Comparison of ENCODE assay signal across 8 mouse cellular contexts in the genomic region with DNA sequence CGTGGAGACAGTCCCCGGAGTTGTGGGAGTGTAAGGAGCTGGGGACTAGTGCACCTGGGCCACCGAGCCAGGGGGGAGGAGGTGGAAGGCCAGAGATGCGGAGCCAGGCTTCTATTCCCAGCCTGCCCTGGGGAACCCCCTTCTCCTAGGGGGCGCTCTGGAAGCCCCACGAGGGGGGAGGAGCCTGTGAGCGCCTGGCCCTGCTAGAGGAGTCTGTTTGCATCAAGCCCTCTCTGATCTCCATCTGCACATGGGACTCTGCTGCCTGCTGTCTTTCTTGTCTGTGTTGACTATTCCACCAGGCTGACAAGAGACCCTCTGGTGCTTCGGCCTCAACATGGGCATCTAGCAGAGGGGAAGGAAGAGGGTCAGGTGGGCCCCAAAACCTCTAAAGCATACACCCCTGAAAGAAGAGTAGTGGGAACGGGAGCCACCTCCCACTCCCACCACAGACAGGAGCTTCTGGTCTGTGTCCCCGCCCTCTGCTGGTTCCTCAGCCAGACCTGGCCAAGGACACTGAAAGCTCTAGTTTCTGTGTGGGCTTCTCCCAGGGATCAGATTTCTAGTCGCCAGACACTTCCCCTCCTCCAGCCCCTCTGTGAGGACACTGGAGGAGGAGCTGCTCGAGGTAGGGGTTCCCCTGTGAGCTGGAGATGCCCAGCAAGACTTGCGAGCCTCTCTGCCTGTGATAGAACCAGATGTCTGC. TPM values are rescaled to one million over a fixed set of nuclear protein-coding genes. Genes with fewer than 3 reads are reported as not detected.
A peak's percentile ranks its signal among the peaks of the same experiment; 100 is the strongest.
DNase-seq lines count a peak whose midpoint lies in the region; ATAC-seq and TF ChIP-seq lines count a peak whose summit lies in the region.

No protein-coding gene starts in this region.

- no peak for TF ChIP-seq EP300 in CH12.LX (IDR thresholded peaks at IDR 0.05; ENCODE audit: low read length)

- dilution Hi-C loops in CH12.LX (cut with MboI; ENCODE audit: extremely low pct_ligation_motif_present, extremely low pct_unique_long_range_greater_than_20kb, low sequenced_read_pairs): no loop called here

- 11% methylated on average over 11 of the region's 13 CpGs for WGBS in hindbrain, embryonic 13.5 days

- no peak overlapping the region for H3K9ac ChIP-seq in CH12.LX (ENCODE audit: insufficient read depth, low read depth)
- peak overlapping the region; percentile 99 for H3K9ac ChIP-seq in hindbrain, embryonic 13.5 days

- peaks cover 0 to 26% of the 10 kb centered on the region in 2 experiments for H3K36me3 ChIP-seq in CH12.LX (replicated peaks in 1 of 2; ENCODE audit: control insufficient read depth in 1 of 2, insufficient read depth in 1 of 2, low read length in 1 of 2)
- 0 out of 2 replicates have a peak, but pooled peaks cover 11% of the 10 kb centered on the region for H3K36me3 ChIP-seq in hindbrain, embryonic 13.5 days

- no peak for TF ChIP-seq RAD21 in CH12.LX (IDR thresholded peaks at IDR 0.05; ENCODE audit: low read depth, low read length)

- in situ Hi-C loops in CH12.LX (cut with MboI; ENCODE audit: low pct_ligation_motif_present, low pct_unique_long_range_greater_than_20kb, low sequenced_read_pairs): no loop called here

- no peak for ATAC-seq in hindbrain, embryonic 13.5 days (ENCODE audit: low FRiP score)

- H3K9me3 ChIP-seq in CH12.LX (replicated peaks; ENCODE audit: low read length): no peaks in the 10 kb centered on the region
- H3K9me3 ChIP-seq in hindbrain, embryonic 13.5 days: no peaks in the 10 kb centered on the region

- DNase-seq in frontal cortex, postnatal 36 days (ENCODE audit: low spot score in 2 of 2): peak; percentile 46 to 52
- DNase-seq in frontal cortex, postnatal 25 days (ENCODE audit: low spot score in 2 of 2): no peak
- peak; percentile 24 for DNase-seq in CH12.LX (ENCODE audit: extremely low read depth)
- DNase-seq in cerebellum, postnatal 14 days: peak; percentile 47 to 50
- peak; percentile 77 for DNase-seq in mesoderm, embryonic 11.5 days (ENCODE audit: low read depth, low spot score)
- DNase-seq in testis, postnatal 14 days (ENCODE audit: low spot score): peak; percentile 75
- DNase-seq in layer of hippocampus, adult 9-10 months (ENCODE audit: low spot score): no peak

- peaks cover 15 to 45% of the 10 kb centered on the region in 2 experiments for H3K4me1 ChIP-seq in CH12.LX (ENCODE audit: control insufficient read depth in 1 of 2, insufficient read depth in 2 of 2)
- H3K4me1 ChIP-seq in hindbrain, embryonic 13.5 days (replicated peaks): peaks cover 72% of the 10 kb centered on the region

- H3K4me3 ChIP-seq in CH12.LX (replicated peaks in 1 of 3; ENCODE audit: low read depth in 2 of 3, low read length in 2 of 3, poor library complexity in 1 of 3): no peak overlapping the region
- H3K4me3 ChIP-seq in hindbrain, embryonic 13.5 days: peak overlapping the region; percentile 96

- H3K4me2 ChIP-seq in CH12.LX (ENCODE audit: insufficient read depth, low read depth, poor library complexity, severe bottlenecking): no peak overlapping the region
- H3K4me2 ChIP-seq in hindbrain, embryonic 13.5 days: peak overlapping the region; percentile 87

- no peak overlapping the region for H3K27ac ChIP-seq in CH12.LX (ENCODE audit: insufficient read depth, low read depth)
- peak overlapping the region; percentile 53 for H3K27ac ChIP-seq in hindbrain, embryonic 13.5 days

- TF ChIP-seq POLR2A in CH12.LX (IDR thresholded peaks at IDR 0.05; ENCODE audit: low read depth, low read length): no peak

- H3K27me3 ChIP-seq in CH12.LX (replicated peaks): no peaks in the 10 kb centered on the region
- H3K27me3 ChIP-seq in hindbrain, embryonic 13.5 days: no peaks in the 10 kb centered on the region

- H3K79me2 ChIP-seq in CH12.LX (replicated peaks; ENCODE audit: control insufficient read depth, extremely low read depth, insufficient read depth, poor library complexity, severe bottlenecking): no peaks in the 10 kb centered on the region

- TF ChIP-seq CTCF in CH12.LX (conservative IDR thresholded peaks at IDR 0.05 in 1 of 2, IDR thresholded peaks at IDR 0.05 in 1 of 2; ENCODE audit: low read depth in 2 of 2, low read length in 2 of 2): peak in 1 of 2 experiments; percentile 40; a peak in 2 of 4 replicates

TF ChIP-seq in CH12.LX, 34 proteins besides CTCF, POLR2A, EP300 and RAD21:
- TF ChIP-seq ZNF384 (IDR thresholded peaks at IDR 0.05; ENCODE audit: low read depth, low read length): no peak
- TF ChIP-seq MAZ (IDR thresholded peaks at IDR 0.05; ENCODE audit: low read depth, low read length): no peak
- no peak for TF ChIP-seq ZMIZ1 (IDR thresholded peaks at IDR 0.05; ENCODE audit: low read depth, low read length)
- TF ChIP-seq GABPA (IDR thresholded peaks at IDR 0.05; ENCODE audit: insufficient replicate concordance, low read depth, low read length): no peak
- TF ChIP-seq ZKSCAN1 (IDR thresholded peaks at IDR 0.05; ENCODE audit: borderline replicate concordance, low read depth, low read length): no peak
- TF ChIP-seq MXI1 (IDR thresholded peaks at IDR 0.05; ENCODE audit: low read depth, low read length): no peak
- no peak for TF ChIP-seq MYC (IDR thresholded peaks at IDR 0.05; ENCODE audit: low read depth, low read length)
- TF ChIP-seq CHD2 (IDR thresholded peaks at IDR 0.05; ENCODE audit: low read length): no peak
- TF ChIP-seq JUND (conservative IDR thresholded peaks at IDR 0.05; ENCODE audit: low read depth, low read length): no peak
- no peak for TF ChIP-seq ETS1 (conservative IDR thresholded peaks at IDR 0.05; ENCODE audit: low read depth, low read length)
- no peak for TF ChIP-seq BHLHE40 (IDR thresholded peaks at IDR 0.05; ENCODE audit: low read depth, low read length)
- no peak for TF ChIP-seq NELFE (IDR thresholded peaks at IDR 0.05; ENCODE audit: low read depth, low read length)
- TF ChIP-seq SMC3 (IDR thresholded peaks at IDR 0.05; ENCODE audit: low read depth, low read length): no peak
- no peak for TF ChIP-seq USF1 (IDR thresholded peaks at IDR 0.05; ENCODE audit: low read depth, low read length)
- no peak for TF ChIP-seq ZC3H11A (IDR thresholded peaks at IDR 0.05; ENCODE audit: low read depth, low read length)
- TF ChIP-seq NRF1 (IDR thresholded peaks at IDR 0.05; ENCODE audit: low read depth, low read length): no peak
- no peak for TF ChIP-seq CHD1 (IDR thresholded peaks at IDR 0.05; ENCODE audit: low read depth, low read length)
- TF ChIP-seq E2F4 (IDR thresholded peaks at IDR 0.05; ENCODE audit: insufficient replicate concordance, low read depth, low read length): no peak
- TF ChIP-seq POLR2AphosphoS2 (IDR thresholded peaks at IDR 0.05; ENCODE audit: low read depth, low read length): no peak

RNA-seq across cellular contexts. Expression of gene Adgrl1, which starts 3.2 kb away (rescaled TPM):
- total RNA-seq in CH12.LX (2012; rRNA removed): 12.5 and 14.8 TPM in 2 replicates
- total RNA-seq in CH12.LX (2014; rRNA removed): 3.5 and 4.4 TPM in 2 replicates
- polyA plus RNA-seq in CH12.LX (2012; ENCODE audit: insufficient read length, low read depth): 9.7 and 14.5 TPM in 2 replicates
- 47.9 and 49.3 TPM in 2 replicates for polyA plus RNA-seq in hindbrain, embryonic 13.5 days (2015; fragmentation: Nextera tagmentation; extraction: Ambion mirVana)

RNA-seq across cellular contexts. Expression of gene Gm10644, which starts 51.9 kb away (rescaled TPM):
- total RNA-seq in CH12.LX (2012; rRNA removed): 1.1 and 1.7 TPM in 2 replicates
- total RNA-seq in CH12.LX (2014; rRNA removed): 0.58 TPM in 2 replicates
- 0.44 and 0.72 TPM in 2 replicates for polyA plus RNA-seq in CH12.LX (2012; ENCODE audit: insufficient read length, low read depth)
- 0.76 and 0.84 TPM in 2 replicates for polyA plus RNA-seq in hindbrain, embryonic 13.5 days (2015; fragmentation: Nextera tagmentation; extraction: Ambion mirVana)

RNA-seq across cellular contexts. Expression of gene Asf1b, which starts 52.2 kb away (rescaled TPM):
- total RNA-seq in CH12.LX (2012; rRNA removed): 71.1 and 94.5 TPM in 2 replicates
- 58.9 and 62.2 TPM in 2 replicates for total RNA-seq in CH12.LX (2014; rRNA removed)
- polyA plus RNA-seq in CH12.LX (2012; ENCODE audit: insufficient read length, low read depth): 86.3 and 101 TPM in 2 replicates
- polyA plus RNA-seq in hindbrain, embryonic 13.5 days (2015; fragmentation: Nextera tagmentation; extraction: Ambion mirVana): 14.0 and 15.8 TPM in 2 replicates

Comparison
In these comparisons a context has a peak if more than half of its experiments do, and no peak if none do; other contexts are left out.
1. DNase-seq: peak in frontal cortex, postnatal 36 days (2 of 2), CH12.LX (single experiment), cerebellum, postnatal 14 days (2 of 2), mesoderm, embryonic 11.5 days (single experiment) and testis, postnatal 14 days (single experiment); none in frontal cortex, postnatal 25 days (0 of 2) and layer of hippocampus, adult 9-10 months (single experiment).